Mouse (Mus musculus): Measurements from ENCODE around the gene Pbrm1.

The Pbrm1 gene

DNA sequence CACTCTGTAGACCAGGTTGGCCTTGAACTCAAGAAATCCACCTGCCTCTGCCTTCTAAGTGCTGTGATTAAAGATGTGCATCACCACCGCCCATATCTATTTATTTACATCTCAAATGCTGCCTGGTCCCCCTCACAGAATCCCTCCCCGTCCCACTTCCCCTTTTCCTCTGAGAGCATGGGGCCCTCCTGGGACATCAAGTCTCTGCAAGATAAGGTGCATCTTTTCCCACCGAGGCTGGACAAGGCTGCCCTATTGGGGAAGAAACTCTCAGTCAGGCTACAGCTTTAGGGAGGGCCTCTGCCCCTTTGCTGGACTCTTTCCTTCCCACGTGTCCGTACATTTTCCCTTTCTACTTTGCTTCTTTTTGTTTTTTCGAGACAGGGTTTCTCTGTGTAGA, 150.6 kb downstream of the Pbrm1 start:
- no peak for DNase-seq

- no peak for DNase-seq
These were observed 152.0 kb downstream of the Pbrm1 start for GRCm38 (mm10) chr14:31170963-31171362.

Measured in right cerebral cortex, postnatal 14 days (tissue).